Mouse (Mus musculus) liver, embryonic 11.5 days (tissue): ENCODE results near the gene Slc36a3. TPM values are rescaled to one million over a fixed set of nuclear protein-coding genes. Genes with fewer than 3 reads are reported as not detected.
A peak's percentile ranks its signal among the peaks of the same experiment; 100 is the strongest.

Source experiments
- ATAC-seq: fragments of 200-750 bp; cut with Nextera tagmentation; replicated peaks from 2 replicates; pipeline ENCODE4 v1.8.0; 2017; ENCODE audit warnings: moderate number of reproducible peaks, mild to moderate bottlenecking, moderate TSS enrichment, moderate library complexity; ENCODE audit not compliant: low FRiP score
- DNase-seq: peaks from one replicate; pipeline ENCODE4 v3.0.0-alpha.2; 2017; ENCODE audit warnings: low spot score
- H3K27ac ChIP-seq: fragments of 300-500 bp; sonication (generic); 2 replicates; pipeline ENCODE4 v1.5.1; 2014; ENCODE audit warnings: mild to moderate bottlenecking, low read depth, low read length, control low read depth
- H3K27me3 ChIP-seq: fragments of 300-500 bp; sonication (generic); replicated peaks from 2 replicates; pipeline ENCODE4 v1.6.1; 2014; ENCODE audit warnings: low read length, mixed read lengths; ENCODE audit not compliant: control insufficient read depth, insufficient read depth
- H3K36me3 ChIP-seq: fragments of 300-500 bp; sonication (generic); 2 replicates; pipeline ENCODE4 v1.6.1; 2014; ENCODE audit warnings: mild to moderate bottlenecking, low read length, moderate library complexity, mixed read lengths; ENCODE audit not compliant: control insufficient read depth, insufficient read depth
- H3K4me1 ChIP-seq: fragments of 300-500 bp; sonication (generic); replicated peaks from 2 replicates; pipeline ENCODE4 v1.6.1; 2014; ENCODE audit warnings: low read length, mixed read lengths; ENCODE audit not compliant: control insufficient read depth, insufficient read depth
- H3K4me2 ChIP-seq: fragments of 300-500 bp; sonication (generic); 2 replicates; pipeline ENCODE4 v1.6.1; 2014; ENCODE audit warnings: mild to moderate bottlenecking, control low read depth, moderate library complexity
- H3K4me3 ChIP-seq: fragments of 300-500 bp; sonication (generic); 2 replicates; pipeline ENCODE4 v1.5.1; 2014; ENCODE audit warnings: low read depth, low read length, control low read depth
- H3K9ac ChIP-seq: fragments of 300-500 bp; sonication (generic); 2 replicates; pipeline ENCODE4 v1.6.1; 2014; ENCODE audit warnings: low read depth, low read length, control low read depth
- H3K9me3 ChIP-seq: fragments of 300-500 bp; sonication (generic); 2 replicates; pipeline ENCODE4 v1.6.1; 2016; ENCODE audit warnings: low read length, inconsistent platforms, mixed read lengths; ENCODE audit not compliant: control insufficient read depth
- WGBS: fragments of 180-500 bp; shearing (Covaris S2); extraction: QIAGEN DNeasy Blood & Tissue Kit; methylation state at CpG from one replicate; pipeline ENCODE4 v1.1.7; 2014; 5-methylcytosine and 5-hydroxymethylcytosine counted together
- polyA plus RNA-seq: library from polyadenylated mRNA; unstranded; fragments of >200 nt; fragmentation: Nextera tagmentation; extraction: Ambion mirVana; gene quantifications from 2 replicates; pipeline ENCODE4 v1.2.1, GENCODE M21; 2014

Gene Slc36a3
- polyA plus RNA-seq, 1 experiment from 2014 or later, result not detected

DNA sequence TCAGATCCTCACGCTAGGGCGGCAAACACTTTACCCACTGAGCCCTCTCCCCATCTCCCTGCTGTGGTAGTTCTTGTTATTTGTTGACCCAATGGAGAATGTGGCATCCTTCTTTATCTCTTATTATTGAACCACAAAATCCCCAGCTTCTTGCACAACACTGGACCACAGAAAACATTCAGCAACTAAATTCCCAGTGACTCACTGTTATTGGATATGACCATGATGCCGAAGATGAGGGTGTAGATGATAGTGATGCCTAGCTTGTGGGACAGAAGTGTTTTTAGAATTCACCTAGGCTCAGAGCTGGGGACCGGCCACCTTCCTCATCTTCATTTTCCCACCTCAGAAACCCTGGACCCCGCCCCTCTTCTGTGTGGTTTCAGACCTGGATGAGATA lies 16.6 kb downstream of the Slc36a3 start:
- no peak overlapping the region for H3K4me3 ChIP-seq
- peaks cover 3% of the 10 kb centered on the region; the same call in 1 of the 2 replicates for H3K4me1 ChIP-seq
- no peak overlapping the region for H3K4me2 ChIP-seq
- WGBS, result 82% methylated on average over 5 of the region's 5 CpGs
- no peaks in the 10 kb centered on the region for H3K36me3 ChIP-seq
- no peak overlapping the region for H3K27ac ChIP-seq
- DNase-seq (no peak), ATAC-seq (no peak)
- H3K27me3 ChIP-seq, result no peaks in the 10 kb centered on the region
- H3K9me3 ChIP-seq, result no peaks in the 10 kb centered on the region
- H3K9ac ChIP-seq, result no peak overlapping the region

DNA sequence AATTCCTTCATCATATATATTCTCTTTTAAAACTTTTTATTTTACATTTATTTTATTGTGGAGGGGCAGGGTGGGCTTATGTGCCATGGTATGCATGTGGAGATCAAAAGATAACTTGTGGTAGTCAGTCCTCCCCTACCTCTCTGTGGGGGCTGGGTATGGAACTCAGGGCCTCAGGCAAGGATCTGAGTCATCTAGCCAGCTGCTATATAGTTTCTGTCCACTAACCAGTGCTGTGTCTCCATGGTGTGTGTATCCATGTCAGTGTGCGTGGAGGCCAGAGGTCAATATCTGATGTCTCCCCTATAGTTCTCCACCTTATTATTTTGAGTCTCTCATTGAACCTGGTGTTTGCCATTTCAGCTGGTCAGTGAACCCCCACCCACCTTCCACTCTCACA lies 17.1 kb downstream of the Slc36a3 start:
- Histone ChIP-seq H3K4me1 (peaks cover 3% of the 10 kb centered on the region; the same call in 1 of the 2 replicates), H3K9ac (no peak overlapping the region), H3K9me3 (no peaks in the 10 kb centered on the region), H3K27ac (no peak overlapping the region), H3K27me3 (no peaks in the 10 kb centered on the region), H3K36me3 (no peaks in the 10 kb centered on the region), H3K4me2 (no peak overlapping the region), H3K4me3 (no peak overlapping the region)
- 86% methylated on average over 1 of the region's 1 CpGs for WGBS
- ATAC-seq (no peak), DNase-seq (no peak)

DNA sequence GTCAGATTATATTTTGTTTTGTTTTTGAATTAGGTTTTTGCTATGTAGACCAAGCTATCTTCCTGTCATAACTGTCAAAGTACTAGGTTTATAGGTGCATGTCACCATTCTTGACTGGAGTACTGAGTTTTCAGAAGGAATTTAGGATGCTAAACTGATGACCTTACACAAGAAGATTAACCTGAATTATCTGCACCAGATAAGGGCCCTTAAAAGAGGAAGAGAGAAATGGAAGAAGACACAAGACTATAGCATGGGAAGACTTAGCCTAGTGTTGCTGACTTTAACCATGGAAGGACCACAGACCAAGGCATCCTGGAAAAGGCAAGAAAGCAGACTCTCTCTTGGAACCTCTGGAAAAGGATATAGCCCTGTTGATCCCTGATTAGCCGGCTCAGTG lies 18.3 kb downstream of the Slc36a3 start:
- Histone ChIP-seq H3K9ac (no peak overlapping the region), H3K4me1 (peaks cover 3% of the 10 kb centered on the region; the same call in 1 of the 2 replicates), H3K27ac (no peak overlapping the region), H3K36me3 (no peaks in the 10 kb centered on the region), H3K4me2 (no peak overlapping the region), H3K9me3 (no peaks in the 10 kb centered on the region), H3K4me3 (no peak overlapping the region), H3K27me3 (no peaks in the 10 kb centered on the region)
- DNase-seq (no peak), ATAC-seq (no peak)
- 75% methylated on average over 1 of the region's 1 CpGs for WGBS

- Histone ChIP-seq H3K9ac (no peak overlapping the region), H3K36me3 (no peaks in the 10 kb centered on the region), H3K27ac (no peak overlapping the region), H3K4me2 (no peak overlapping the region), H3K4me3 (no peak overlapping the region), H3K27me3 (no peaks in the 10 kb centered on the region), H3K9me3 (no peaks in the 10 kb centered on the region), H3K4me1 (peaks cover 3% of the 10 kb centered on the region)
- ATAC-seq, result no peak
- no peak for DNase-seq
- WGBS, result 92% methylated on average over 1 of the region's 1 CpGs
Observed at GRCm38 (mm10) chr11:55131946-55132345, 19.6 kb downstream of the Slc36a3 start.

GRCm38 (mm10) chr11:55131077-55131742 lies 20.3 kb downstream of the Slc36a3 start:
- WGBS, result 57% methylated on average over 11 of the region's 11 CpGs
- Histone ChIP-seq H3K4me3 (no peak overlapping the region), H3K9ac (no peak overlapping the region), H3K4me1 (peaks cover 3% of the 10 kb centered on the region), H3K4me2 (no peak overlapping the region), H3K9me3 (no peaks in the 10 kb centered on the region), H3K27me3 (no peaks in the 10 kb centered on the region), H3K36me3 (no peaks in the 10 kb centered on the region), H3K27ac (no peak overlapping the region)
- ATAC-seq, result peak; percentile 86
- no peak for DNase-seq

GRCm38 (mm10) chr11:55128411-55128810 lies 23.1 kb downstream of the Slc36a3 start:
- 68% methylated on average over 3 of the region's 3 CpGs for WGBS
- no peak for ATAC-seq
- H3K9ac ChIP-seq, result no peak overlapping the region
- H3K4me1 ChIP-seq, result peaks cover 5% of the 10 kb centered on the region
- no peak overlapping the region for H3K27ac ChIP-seq
- H3K27me3 ChIP-seq, result no peaks in the 10 kb centered on the region
- H3K4me2 ChIP-seq, result no peak overlapping the region
- H3K9me3 ChIP-seq, result no peaks in the 10 kb centered on the region
- no peak overlapping the region for H3K4me3 ChIP-seq
- no peak for DNase-seq
- no peaks in the 10 kb centered on the region for H3K36me3 ChIP-seq

DNA sequence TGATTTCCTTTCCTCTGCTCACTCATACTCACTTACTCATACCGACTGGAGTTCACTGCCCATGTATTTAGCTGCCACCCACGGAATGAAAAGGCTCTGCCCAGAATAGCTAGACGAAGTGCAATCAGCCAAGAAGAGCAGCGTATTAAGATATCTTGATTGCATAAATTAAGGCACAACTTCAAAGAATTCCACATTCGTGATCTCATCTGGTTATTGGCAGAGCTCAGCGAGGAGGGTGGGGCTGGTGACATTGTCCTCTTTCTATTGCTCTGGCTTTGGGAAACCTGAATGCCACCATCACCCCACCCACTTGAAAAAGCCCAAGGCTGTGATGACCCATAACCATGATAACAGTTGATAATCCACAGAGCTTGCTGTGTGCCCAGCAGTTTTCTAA lies 23.6 kb downstream of the Slc36a3 start:
- no peak for ATAC-seq
- WGBS, result 74% methylated on average over 6 of the region's 6 CpGs
- Histone ChIP-seq H3K4me3 (no peak overlapping the region), H3K27ac (no peak overlapping the region), H3K4me2 (no peak overlapping the region), H3K9me3 (no peaks in the 10 kb centered on the region), H3K9ac (no peak overlapping the region), H3K27me3 (no peaks in the 10 kb centered on the region), H3K4me1 (peaks cover 5% of the 10 kb centered on the region), H3K36me3 (no peaks in the 10 kb centered on the region)
- DNase-seq, result no peak

DNA sequence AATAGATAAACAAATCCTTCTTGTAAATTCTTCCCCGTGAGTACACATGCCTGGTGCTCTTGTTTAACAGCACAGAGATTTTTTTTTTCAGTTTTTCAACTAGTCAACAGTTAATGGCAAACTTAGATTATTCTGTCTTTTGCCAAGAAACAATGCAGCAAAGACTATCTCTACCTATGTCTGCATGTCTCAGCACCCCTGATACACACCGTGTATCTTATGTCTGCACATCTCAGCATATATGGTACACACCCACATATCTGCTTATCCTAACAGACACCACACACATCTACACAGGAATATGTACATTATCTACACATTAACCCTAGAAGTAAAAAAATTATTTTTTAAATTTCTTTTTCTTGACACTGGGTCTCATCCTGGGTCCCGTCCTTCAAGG lies 24.8 kb downstream of the Slc36a3 start:
- WGBS, result 57% methylated on average over 3 of the region's 3 CpGs
- Histone ChIP-seq H3K9me3 (no peaks in the 10 kb centered on the region), H3K27me3 (no peaks in the 10 kb centered on the region), H3K4me3 (no peak overlapping the region), H3K27ac (no peak overlapping the region), H3K4me2 (no peak overlapping the region), H3K4me1 (peaks cover 5% of the 10 kb centered on the region), H3K36me3 (no peaks in the 10 kb centered on the region), H3K9ac (no peak overlapping the region)
- ATAC-seq (peak; percentile 65), DNase-seq (no peak)

GRCm38 (mm10) chr11:55121430-55121829 lies 30.1 kb downstream of the Slc36a3 start:
- Histone ChIP-seq H3K27ac (no peak overlapping the region), H3K4me2 (no peak overlapping the region), H3K4me3 (no peak overlapping the region), H3K36me3 (no peaks in the 10 kb centered on the region), H3K9ac (no peak overlapping the region), H3K27me3 (no peaks in the 10 kb centered on the region), H3K9me3 (no peaks in the 10 kb centered on the region), H3K4me1 (0 out of 2 replicates have a peak, but pooled peaks cover 3% of the 10 kb centered on the region)
- 84% methylated on average over 1 of the region's 1 CpGs for WGBS
- ATAC-seq, result no peak
- DNase-seq, result no peak
